Mouse (Mus musculus): ENCODE measurements around the gene Cdk20.

DNA sequence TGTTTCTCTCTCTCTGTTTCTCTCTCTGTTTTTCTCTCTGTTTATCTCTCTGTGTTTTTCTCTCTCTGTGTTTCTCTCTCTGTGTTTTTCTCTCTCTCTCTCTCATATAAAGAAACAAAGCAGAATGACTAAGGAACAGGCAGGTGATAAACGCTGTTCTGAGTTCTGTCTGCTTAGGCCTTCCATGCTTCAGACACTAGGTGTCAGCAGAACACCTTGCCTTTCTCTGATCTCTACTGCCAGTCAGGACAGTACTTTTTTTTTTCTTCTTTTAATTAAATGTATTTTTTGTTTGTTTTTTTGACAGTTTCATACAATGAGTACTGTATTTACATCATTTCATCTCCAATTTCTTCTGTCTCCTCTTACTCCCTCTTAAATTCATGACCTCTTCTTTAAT lies 2.8 kb upstream of the Cdk20 start:
- TF ChIP-seq CTCF (IDR thresholded peaks at IDR 0.05) (peak; percentile 63), EP300 (IDR thresholded peaks at IDR 0.05; ENCODE audit: insufficient read depth, low read depth, low read length) (no peak)

Data from heart, adult 2 months (tissue).